Mouse (Mus musculus) layer of hippocampus, postnatal 14 days (tissue): ENCODE measurements at regions not wholly inside any gene's neighbourhood (a gene's known extent, or its start where the extent isn't known, plus 50 kb on each side); places are given as distances from the start of the nearest gene placed in this dataset.

ENCODE experiments used
- DNase-seq, 2 experiments: peaks; one replicate each; pipeline ENCODE4 v3.0.0; 2021 to 2022; ENCODE audit warnings: low spot score in 2 of 2, mixed read lengths in 1 of 2

DNA sequence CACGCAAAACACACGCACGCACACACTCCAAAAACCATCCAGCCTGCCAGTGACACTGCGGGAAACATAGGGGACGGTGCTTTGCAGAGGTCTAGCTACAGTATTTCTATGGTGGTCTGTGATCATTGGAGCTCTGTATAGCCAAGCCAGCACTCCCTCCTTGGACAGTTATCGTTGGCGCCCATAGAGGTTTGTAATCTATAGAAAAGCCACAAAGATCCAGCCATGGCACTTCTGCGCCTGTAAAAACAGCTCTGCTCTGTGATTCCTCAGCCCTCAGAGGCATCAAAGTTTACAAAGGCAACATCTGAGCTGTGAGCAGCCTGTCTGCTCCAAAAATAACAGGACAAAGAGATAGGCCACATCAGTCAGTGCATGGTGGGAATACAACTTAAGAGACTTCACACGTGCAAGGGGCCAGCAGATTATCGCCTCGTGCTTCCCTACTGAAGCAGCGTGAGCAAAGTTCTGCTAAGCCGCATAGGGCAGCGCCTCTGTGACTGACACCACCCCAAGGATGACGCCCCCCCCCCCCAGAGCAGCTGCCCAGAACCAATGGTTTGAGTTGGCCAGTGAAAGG is 194.7 kb downstream of the Ackr3 start:
- DNase-seq = no peak

DNA sequence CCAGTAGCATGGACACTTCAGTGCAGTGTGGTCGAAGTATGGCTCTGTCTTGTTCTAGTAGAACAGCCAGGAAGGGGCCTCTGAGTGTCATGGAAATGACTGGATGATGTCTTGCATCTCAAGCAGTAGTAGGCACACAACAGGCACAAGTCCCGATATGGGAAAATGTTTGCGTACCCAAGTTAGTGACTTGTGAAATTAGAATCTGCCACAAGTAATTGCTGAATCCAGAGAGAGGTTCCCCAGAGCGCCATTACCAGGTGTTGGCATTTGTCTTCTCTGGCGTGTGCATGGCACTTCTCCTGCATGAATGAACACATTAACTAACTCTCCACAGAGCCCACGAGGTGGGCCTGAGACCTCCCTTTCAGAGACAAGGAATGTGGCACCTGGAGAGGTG is 199.3 kb downstream of the Ackr3 start:
- no peak for DNase-seq

DNA sequence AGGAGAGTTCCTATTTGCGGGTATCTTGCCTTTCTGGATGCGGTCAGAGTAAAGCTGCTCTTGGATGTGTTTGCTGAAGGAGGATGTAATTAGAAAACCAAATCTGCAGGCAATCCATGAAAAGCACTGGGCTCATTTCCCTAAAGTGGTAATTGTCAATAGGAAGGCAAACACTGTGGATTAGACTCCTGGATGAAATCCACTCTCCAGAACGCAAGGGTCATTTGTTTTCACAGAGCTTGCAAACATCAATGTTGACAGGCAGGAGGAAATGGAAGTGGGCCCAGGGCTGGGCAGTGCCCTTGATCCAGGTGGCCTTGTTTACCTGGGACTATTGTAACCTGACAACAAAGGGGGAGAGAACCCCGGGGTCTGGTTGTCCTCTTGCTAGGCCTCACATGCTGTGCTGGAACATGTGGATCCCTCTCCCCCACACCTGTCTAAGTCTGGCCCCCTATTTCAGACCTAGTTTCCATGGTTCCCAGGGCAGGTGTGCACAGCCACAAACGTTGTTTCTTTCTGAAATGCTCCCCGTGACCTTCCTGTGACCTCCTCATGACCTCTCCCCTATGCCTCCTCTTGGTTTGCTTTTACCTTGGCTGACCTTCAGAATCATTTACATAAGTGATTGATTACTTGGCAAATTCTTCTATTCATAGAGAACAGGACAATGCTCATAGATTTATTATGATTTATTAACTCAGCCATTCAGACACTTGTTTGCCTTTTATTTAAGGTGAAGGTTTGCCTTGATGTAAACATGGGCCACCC is 197.9 kb upstream of the Cops8 start:
- no peak for DNase-seq

DNA sequence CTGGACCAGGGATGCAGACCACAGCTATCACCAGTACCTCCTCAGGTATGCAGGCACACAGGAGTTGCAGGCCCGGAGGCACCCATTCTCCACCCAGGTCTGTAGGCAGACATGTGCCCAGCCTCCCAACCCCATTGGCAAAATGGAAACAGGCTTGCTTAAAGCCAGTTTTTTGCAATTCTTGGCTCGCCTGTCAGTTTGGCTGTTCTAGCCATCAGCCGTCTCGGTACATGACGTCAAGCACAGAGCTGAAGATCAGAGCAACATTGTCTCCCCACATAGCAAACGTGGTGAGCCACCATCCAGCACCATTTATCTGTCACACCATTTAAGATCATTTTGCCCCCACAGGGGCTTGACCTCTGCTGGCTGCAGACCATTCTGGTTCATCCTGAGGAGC is 196.1 kb upstream of the Cops8 start:
- peak in 1 of 2 experiments; percentile 71 for DNase-seq

DNA sequence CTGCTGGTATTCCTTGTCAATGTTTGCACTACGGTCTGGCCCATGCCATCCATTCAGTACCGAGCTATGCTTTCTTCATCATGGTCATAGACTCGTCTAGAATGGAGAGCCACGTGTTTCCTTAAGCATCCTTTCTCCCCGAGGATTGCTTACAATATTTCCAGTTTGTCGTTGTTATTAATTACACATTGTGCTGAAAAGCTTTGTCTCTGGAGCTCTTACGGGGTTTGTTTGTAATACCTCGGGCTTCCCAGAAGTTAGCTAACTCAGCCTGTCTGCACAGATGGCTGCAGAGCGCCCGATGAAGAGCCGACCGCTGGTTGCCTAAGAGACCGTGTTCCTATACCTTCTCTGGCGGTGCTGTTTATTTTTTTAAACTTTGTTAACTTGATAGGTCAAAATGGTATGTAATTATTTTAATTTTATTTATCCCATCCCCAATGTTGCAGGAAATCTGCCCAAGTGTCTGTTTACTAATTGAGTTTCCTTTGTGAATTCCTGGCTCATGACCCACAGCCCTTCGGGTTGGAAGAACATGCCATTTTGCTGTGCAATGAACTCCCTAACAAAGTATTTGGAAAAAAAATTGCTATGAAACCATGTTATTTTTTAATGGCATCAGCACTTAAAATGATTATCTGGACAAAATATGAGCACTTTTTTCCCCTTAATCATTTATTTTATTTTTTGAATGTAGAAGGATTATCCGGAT is 194.1 kb upstream of the Cops8 start:
- DNase-seq = peak in 1 of 2 experiments; percentile 39

DNA sequence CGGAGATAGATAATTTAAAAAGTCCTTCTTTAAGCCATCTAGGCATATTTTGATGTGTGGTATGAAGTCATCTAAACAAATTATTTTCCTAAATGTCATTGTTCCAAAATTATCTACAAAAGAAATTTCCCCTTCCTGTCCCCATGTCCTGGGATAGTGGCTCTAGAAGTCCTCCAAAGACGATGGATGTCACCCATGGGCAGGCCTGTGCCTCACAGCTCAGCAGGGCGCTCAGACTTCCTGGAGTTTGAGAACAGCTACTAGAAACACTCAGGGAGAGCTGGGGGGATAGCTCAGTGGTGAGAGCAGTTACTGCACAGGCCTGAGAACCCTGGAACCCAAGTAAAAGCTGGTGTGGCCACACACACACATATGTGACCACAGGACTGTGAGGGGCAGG is 193.5 kb upstream of the Cops8 start:
- DNase-seq = no peak

DNA sequence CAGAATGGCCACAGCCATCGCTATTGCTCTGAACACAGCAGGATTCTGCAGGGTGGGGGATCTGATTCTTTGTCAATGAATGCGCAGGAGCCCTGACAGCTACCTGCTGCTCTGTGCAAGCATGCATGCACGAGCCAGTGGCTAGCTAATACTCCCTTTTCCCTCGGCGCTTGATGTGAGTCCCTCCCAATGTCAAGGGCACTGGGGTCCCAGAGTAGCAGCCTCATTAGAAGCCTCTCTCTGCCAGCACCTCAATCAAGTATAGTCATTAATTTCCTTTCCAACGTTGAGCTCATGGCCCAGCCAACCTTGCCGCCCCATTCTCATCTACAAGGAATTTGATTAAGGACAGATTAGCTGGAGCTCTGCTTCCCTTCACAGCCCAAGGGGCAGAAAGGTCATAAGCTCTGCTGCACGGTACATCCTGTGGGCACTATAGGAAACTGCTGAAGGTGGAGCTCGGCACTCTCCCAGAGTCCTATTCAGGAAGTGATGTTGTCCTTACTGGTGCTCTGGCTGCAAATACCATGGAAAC is 190.2 kb upstream of the Cops8 start:
- no peak for DNase-seq

DNA sequence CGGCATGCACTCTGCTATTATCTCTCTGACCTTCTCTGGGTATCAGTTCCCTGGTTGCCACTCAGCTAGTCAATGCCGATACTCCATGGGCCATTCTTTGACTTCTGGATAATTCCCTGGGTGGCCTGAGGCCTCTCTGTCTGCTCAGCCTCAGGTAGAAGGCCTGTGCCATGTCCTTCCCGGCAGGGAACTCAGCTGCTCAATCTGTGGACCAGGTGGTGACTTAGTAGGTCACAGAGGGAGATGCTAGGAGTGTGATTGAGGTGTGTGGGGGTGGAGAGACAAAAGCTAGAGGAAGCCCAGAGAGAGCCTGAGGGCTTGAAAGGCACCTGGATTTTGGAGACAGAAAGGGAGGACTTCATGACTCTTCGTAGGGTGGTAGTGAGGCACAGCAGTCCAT is 188.0 kb upstream of the Cops8 start:
- no peak for DNase-seq

DNA sequence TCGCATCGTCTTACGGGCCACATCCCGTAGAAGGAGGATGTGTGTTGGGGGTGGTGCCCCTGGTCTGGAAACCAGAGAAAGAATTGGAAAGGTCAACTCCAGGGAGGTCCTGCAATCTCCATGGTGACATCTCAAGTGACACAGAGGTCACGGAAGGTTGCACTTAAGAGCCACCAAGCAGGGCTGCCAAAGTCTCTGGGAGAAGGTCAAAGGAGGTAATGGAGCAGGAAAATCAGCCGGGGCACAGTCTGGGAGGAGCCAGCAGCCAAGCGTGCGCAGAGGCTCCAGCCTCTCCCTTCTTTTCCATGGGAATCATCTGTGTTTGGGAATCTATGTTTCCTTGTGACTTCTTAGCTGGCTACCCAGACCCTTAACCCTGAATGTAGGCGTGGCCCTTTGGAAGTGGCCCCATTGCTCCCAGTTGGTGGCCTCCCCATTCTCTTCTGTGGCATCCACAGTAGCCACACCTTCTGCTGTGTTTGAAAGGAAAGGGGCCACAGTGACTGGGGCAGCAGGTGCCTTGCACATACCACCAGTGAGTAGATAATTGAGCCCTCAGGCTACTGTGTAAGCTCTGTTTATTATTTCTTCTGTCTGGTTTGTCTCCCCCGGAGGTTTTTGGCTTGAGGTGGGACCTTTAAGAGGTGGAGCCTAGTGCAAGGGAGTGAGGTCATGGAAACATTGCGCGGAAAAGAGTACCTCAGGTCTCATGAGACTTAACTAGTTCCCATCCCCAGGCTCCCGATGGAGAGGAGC is 178.5 kb upstream of the Cops8 start:
- no peak for DNase-seq

DNA sequence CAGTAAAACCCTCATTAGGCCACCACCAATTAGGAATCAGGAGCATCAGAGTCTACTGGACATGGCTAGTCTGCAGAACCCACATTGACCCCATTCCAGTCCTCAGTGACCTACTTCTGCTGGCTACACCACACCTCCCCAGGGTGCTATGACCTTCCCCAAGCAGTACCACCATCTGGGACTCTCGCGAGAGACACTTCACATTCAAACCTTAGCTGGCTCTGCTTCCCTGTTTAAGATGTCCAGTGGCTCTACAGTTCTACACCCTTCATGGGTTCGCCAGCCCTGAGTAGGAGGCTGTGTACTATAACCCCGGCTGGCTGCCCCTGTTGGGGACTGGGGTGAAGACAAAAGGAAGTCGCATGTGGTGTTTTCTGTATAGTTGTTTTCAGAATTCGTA is 174.4 kb upstream of the Cops8 start:
- no peak for DNase-seq

DNA sequence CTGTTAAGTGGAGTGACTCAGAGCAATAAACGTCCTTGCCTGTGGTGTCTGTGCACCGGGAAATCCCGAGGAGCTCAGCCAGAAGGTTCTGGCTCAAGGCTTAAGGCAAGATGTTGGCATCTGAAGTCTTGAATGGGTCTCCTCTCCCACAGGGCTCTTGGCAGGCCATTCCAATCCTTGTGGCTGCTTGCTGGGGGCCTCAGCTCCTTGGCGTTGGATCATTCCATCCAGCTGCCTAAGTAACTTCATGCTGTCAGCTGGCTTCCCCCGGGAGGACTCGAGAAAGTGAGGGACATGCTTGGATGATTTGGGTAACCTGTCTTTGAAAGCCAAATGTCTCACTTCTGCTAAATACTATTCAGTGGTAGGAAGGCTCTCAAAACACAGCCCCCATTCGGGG is 174.0 kb upstream of the Cops8 start:
- DNase-seq = no peak

DNA sequence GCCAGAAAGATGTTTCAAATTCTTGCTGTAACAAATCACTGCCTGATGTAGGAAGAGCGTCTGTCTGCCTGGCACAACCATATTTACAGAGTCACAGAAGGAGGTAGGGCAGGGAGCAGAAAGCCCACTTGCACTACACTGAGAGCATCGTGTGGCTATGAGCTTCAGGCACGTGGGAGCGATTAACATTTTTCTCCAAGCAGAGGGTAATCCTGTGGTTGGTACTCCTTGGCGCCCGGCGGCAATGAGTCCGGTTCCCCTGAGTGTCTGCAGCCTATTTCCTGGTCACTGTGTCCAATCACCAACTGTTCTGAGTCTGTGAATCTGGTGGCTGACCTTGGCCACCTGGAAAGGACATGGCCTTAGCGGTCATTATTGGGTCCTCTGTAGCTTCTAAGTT is 172.3 kb upstream of the Cops8 start:
- no peak for DNase-seq

DNA sequence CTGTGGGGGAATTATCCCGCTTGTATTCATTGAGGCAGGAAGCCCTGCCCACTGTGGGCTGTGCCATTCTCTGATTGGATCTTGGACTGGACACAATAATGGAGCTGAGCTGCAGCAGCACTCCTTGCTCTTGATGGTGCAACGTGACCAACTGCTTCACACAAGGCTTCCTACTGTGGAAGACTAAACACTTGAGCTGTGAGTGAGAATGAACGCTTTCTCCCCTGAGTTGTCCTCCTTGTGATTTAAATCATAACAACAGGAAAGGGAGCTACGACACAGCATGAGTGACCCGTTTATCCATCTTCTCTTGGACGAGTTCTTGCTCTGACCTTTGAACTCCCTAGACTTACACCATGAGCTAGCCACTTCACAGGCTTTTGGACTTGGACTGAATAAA is 171.0 kb upstream of the Cops8 start:
- no peak for DNase-seq

DNA sequence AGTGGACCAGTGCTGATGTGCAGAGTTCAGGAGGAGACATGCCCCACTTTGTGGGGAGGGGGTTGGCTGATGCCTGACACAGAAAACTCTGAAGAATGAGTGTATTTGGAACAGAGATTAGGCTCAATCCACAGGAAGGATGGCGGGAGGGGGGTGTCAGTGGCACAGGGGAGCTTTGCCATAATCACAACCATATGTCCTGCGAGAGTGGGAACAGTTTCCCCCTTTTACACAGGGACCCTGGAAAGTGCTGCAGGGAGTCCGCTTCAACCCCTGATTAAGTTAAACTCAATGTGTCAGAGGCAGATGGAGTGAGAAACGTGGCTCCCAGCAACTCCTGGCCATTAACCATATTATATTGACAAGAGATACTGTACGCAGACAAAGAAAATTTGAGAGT is 168.9 kb upstream of the Cops8 start:
- peak in 1 of 2 experiments; percentile 65 for DNase-seq

DNA sequence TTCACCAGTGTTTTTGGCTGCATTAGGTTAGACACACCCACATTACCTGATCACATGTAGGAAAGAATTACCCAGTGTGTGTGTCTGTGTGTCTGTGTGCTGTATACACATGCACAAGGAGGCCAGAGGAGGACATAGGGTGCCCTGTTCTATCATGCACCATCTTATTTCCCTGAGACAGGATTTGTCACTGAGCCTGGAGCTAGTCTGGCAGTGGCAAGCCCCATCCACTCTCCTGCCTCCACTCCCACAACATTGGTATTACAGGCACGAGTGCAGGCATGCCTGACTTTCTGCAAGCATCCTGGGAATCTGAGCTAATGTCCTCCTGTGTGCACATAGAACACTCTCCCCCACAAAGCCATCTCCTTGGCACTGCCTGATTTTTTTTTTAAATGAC is 162.1 kb upstream of the Cops8 start:
- no peak for DNase-seq

DNA sequence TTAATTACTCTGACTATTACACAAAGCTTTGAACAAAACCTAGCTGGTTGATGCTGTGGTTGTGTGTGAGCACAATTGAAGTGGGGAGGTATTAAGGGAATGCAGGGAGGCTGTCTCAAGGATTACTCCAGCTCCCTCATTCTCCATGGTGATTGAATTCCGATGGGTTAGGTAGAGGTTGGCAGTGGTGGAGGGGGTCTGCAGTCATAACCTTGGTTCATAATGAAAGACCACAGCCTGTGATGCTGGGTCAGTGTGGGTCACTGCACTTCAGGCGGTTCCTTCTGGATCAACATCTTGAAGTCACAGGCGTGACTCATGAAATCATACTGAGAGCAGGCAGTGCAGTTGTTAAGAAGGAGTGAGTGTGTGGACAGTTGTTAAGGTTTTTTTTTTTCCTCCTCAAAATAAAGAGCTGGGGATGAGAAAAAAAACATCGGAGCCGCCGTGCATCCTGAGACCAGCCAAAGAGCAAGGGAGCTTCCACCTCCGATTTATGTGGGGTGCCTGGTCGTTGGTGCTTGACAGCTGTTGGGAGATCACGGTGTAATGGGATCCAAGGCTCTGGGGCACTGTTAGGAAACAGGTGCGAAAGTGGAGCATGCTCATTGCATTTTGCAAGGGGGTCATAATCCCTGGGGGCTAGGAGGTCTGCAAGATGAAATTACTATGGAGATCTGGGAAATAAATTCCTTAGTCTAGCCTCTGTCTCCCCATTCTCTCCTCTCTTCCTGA is 161.5 kb upstream of the Cops8 start:
- DNase-seq = no peak

DNA sequence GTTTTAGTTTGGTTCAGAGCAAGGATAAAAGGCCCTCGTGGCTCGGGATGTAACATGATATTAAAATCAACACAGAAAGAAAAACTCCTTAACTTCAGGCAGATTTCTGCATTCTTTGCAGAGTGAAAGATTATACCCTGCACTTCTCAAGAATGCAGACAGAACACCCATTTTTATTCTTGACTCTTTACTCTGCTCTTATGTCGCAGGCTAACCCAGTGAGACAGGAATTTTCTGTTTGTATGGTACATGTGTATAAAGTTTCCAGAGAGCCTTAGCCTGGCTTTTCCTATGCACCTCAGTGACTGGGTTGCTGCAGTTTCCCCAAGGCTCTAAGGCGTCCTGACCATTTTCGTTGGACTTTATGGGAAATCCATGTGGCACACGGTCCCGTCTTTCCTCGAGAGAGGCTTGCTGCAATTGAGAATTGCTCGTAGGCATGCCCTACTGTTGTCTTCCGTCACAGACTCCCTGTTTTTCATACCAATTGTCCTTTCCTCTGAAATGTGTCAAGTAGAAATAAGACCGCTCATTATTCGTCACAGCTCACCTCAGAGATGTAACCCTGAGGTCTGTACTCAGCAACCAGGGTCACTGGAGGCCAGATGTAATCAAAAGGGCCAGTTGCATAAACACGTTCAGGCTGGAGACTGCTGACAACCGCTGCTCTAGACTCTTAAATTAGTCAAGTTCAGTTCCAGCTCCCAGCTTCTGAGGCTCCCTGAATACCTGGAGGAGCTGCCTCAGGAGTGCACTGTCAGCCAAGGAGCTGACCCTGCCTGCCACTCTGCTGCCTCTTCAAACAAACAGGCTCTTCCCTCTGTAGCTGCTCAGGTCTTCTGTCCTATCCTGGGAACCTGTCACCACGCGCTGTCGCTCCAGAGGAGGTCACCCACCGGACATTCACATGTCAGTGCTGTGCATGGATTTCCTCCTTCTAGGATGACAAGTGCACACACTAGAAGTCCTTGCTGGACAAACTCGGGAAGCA is 160.2 kb upstream of the Cops8 start:
- DNase-seq = no peak

DNA sequence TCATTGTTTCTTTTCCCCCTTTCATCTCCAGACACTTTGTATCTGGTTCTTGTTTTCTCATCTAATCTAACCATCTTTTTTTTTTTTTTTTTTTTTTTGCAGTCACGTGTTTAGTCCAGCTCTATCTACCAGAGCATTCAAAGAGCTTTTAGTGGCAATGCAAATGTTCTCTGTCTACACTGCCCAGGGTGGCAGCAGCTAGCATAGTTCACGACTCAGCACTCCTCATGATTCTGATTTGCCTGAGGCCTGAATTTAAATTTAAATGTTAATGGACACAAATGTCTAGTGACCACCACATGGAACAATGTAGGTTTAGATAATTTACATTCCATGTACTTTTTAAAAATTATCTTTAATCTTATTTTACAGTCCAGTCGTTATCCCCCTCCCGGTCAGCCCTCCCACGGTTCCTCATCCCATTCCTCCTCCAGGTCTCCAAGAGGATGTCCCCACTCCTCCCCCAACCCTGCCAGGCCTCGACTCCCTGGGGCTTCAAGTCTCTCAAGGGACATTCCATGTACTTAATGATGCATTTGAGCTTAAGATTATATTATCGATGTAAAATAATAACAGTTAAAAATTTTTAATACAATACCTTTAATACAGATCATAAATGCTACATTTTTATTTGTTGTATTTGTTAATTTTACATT is 153.1 kb upstream of the Cops8 start:
- DNase-seq = no peak

DNA sequence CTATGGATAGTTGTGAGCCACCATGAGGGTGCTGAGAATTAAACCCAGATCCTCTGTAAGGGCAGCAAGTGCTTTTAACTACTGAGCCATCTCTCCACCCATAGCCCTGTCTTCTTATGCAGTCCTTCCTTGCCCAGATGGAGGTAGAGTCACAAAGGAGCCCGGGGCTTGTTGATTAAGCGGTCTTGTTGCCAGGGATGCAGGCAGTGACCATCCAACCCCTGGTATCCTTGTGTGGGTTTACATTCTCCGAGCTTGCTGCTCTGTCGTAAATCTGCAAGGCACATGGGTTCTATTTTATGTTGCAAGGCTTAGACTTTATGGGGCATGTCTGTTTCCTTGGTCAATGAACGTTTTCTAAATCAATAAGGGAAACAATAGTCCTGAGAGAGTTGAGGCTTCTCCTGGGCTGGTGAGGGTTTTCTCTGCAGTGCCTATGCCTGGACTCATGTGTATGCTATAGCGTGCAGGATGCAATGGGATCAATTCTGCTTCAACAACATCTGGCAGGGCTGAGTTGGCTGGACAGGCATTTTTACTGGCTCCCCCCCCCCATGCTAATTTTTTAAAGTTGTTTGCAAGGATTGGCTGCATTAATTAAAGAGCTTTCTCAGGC is 150.7 kb upstream of the Cops8 start:
- DNase-seq = no peak
